Mouse (Mus musculus) ES-Bruce4 (cell line): ENCODE results near the gene Zscan4c. TPM values are rescaled to one million over a fixed set of nuclear protein-coding genes. Genes with fewer than 3 reads are reported as not detected.
"Not testable (repeated sequence)": the region's sequence is repeated elsewhere in the genome, so short reads cannot be mapped to it uniquely, and the experiment has no call there.

Experiments
- H3K27ac ChIP-seq: 2 replicates; pipeline ENCODE4 v1.5.1; 2012; ENCODE audit warnings: low read length, inconsistent platforms; ENCODE audit not compliant: insufficient read depth
- H3K27me3 ChIP-seq: 2 replicates; pipeline ENCODE4 v1.6.1; 2012; ENCODE audit warnings: mild to moderate bottlenecking, low read length, inconsistent platforms; ENCODE audit not compliant: control insufficient read depth, poor library complexity, insufficient read depth, severe bottlenecking
- H3K36me3 ChIP-seq: 2 replicates; pipeline ENCODE4 v1.6.1; 2012; ENCODE audit warnings: inconsistent platforms, mild to moderate bottlenecking, low read length, moderate library complexity; ENCODE audit not compliant: control insufficient read depth, poor library complexity, insufficient read depth, severe bottlenecking
- H3K4me1 ChIP-seq: one replicate; pipeline ENCODE4 v1.8.1; 2011; ENCODE audit warnings: low read length; ENCODE audit not compliant: control insufficient read depth, insufficient read depth
- H3K4me3 ChIP-seq: 2 replicates; pipeline ENCODE4 v1.5.1; 2011; ENCODE audit warnings: low read depth, mild to moderate bottlenecking, low read length
- H3K9ac ChIP-seq: 2 replicates; pipeline ENCODE4 v1.6.1; 2012; ENCODE audit warnings: low read depth, mild to moderate bottlenecking, inconsistent platforms; ENCODE audit not compliant: poor library complexity, severe bottlenecking
- H3K9me3 ChIP-seq: replicated peaks from 2 replicates; pipeline ENCODE4 v1.6.1; 2012; ENCODE audit warnings: mild to moderate bottlenecking, low read length, inconsistent platforms; ENCODE audit not compliant: control insufficient read depth, poor library complexity, insufficient read depth, severe bottlenecking
- polyA plus RNA-seq: library from polyadenylated mRNA; stranded (reverse); fragments of >200 nt; gene quantifications from 2 replicates; pipeline ENCODE4 v1.2.4, GENCODE M21; 2011; ENCODE audit warnings: low read depth; ENCODE audit not compliant: missing spikeins, insufficient read depth, insufficient read length

Gene Zscan4c
- polyA plus RNA-seq, result 0.56 TPM in 1 of 2 replicates, not detected in the other

DNA sequence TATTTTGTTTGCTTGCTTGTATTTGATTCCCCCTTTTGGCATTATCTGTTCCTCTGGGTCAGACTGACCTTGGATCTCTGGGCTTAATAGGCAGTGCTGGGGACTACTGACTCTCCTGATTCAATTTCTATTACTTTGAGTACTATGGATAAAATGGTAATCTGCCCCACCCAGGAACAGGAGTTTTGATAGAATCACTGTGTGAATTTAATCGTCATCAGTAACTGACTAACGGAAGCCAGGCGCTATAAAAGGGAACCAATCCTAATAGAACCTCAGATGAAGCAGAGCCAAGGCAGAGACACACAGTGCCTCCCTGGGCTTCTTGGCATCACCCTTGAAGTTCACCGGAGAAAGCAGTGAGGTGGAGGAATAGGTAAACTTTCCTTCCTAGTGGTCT is at the start of gene Zscan4c:
Gene Zscan4c (plus strand): TSS at position 301 of the 400 bp plus-strand sequence.
- not testable (repeated sequence) for H3K4me3 ChIP-seq, H3K4me1 ChIP-seq, H3K27ac ChIP-seq, H3K27me3 ChIP-seq, H3K9me3 ChIP-seq, H3K9ac ChIP-seq, H3K36me3 ChIP-seq

Other genes with a start within 250 kb of the Zscan4c start
- gene Zscan4b, start 100.7 kb upstream of the Zscan4c start, polyA plus RNA-seq, result 1.1 TPM in 1 of 2 replicates, not detected in the other
- not detected in 2 replicates for gene Zscan4-ps1, start 63.9 kb downstream of the Zscan4c start, polyA plus RNA-seq
- gene Zscan4d, start 160.4 kb downstream of the Zscan4c start, polyA plus RNA-seq, result not detected in 2 replicates